Mouse (Mus musculus): ENCODE results near the gene 1700086D15Rik. TPM values are rescaled to one million over a fixed set of nuclear protein-coding genes. Genes with fewer than 3 reads are reported as not detected.

1700086D15Rik gene
- polyA plus RNA-seq, 1 experiment from 2014 or later, result not detected

DNA sequence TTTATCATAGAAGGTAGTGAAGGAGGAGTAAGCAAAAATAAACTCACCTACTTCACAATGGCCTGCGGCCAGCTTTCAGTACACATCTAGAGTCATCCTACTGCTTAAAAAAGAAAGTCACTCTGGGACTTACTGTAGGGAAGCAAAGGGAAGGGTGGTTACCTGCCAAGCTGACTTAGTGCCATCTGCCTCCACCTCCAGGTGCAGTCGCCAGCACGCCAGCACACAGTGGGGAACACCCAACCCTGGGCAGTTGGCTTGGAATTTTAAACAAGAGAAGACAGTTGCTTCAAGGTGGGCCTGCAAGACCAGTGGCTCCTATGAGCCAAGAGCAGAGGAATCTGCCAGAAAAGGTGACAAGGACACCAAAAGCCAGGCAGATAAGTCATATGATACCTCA is 55.6 kb downstream of the 1700086D15Rik start:
- 88% methylated on average over 3 of the region's 3 CpGs for WGBS
- Histone ChIP-seq H3K4me1 (ENCODE audit: control insufficient read depth, insufficient read depth, low read length) (no peaks in the 10 kb centered on the region), H3K27ac (ENCODE audit: low read length) (no peak overlapping the region), H3K4me3 (ENCODE audit: low read depth, low read length) (no peak overlapping the region), H3K36me3 (ENCODE audit: control insufficient read depth, insufficient read depth, low read length) (no peaks in the 10 kb centered on the region), H3K9ac (replicated peaks; ENCODE audit: low read depth, low read length) (no peak overlapping the region), H3K27me3 (ENCODE audit: control insufficient read depth, insufficient read depth, low read length) (no peaks in the 10 kb centered on the region), H3K9me3 (ENCODE audit: control insufficient read depth, low read depth, low read length) (no peaks in the 10 kb centered on the region), H3K4me2 (replicated peaks; ENCODE audit: low read depth, low read length) (no peak overlapping the region)
- no peak for ATAC-seq (ENCODE audit: insufficient number of reproducible peaks, insufficient read depth, low FRiP score, low read depth)

Other genes with a start within 250 kb of the 1700086D15Rik start
- 24.2 and 28.3 TPM in 2 replicates for gene Elac2, start 180.9 kb downstream of the 1700086D15Rik start, polyA plus RNA-seq (2014; fragmentation: Nextera tagmentation; extraction: Ambion mirVana)
- 7.5 and 9.1 TPM in 2 replicates for gene Arhgap44, start 3.1 kb upstream of the 1700086D15Rik start, polyA plus RNA-seq (2014; fragmentation: Nextera tagmentation; extraction: Ambion mirVana)
- gene Myocd, start 110.1 kb upstream of the 1700086D15Rik start, polyA plus RNA-seq (2014; fragmentation: Nextera tagmentation; extraction: Ambion mirVana), result 55.3 and 63.0 TPM in 2 replicates